Mouse (Mus musculus) heart, adult 8-10 months (tissue): ENCODE results near the gene 4921509C19Rik. TPM values are rescaled to one million over a fixed set of nuclear protein-coding genes. Genes with fewer than 3 reads are reported as not detected.
"Not testable (repeated sequence)": the region's sequence is repeated elsewhere in the genome, so short reads cannot be mapped to it uniquely, and the experiment has no call there.

Source experiments
- DNase-seq: peaks from one replicate; pipeline ENCODE4 v3.0.0; 2022; ENCODE audit warnings: low spot score
- total RNA-seq, 4 experiments: library from RNA; stranded (reverse); gene quantifications; 2 replicates each; pipeline ENCODE4 v1.2.4; 2022

The 4921509C19Rik gene
- not detected for total RNA-seq

DNA sequence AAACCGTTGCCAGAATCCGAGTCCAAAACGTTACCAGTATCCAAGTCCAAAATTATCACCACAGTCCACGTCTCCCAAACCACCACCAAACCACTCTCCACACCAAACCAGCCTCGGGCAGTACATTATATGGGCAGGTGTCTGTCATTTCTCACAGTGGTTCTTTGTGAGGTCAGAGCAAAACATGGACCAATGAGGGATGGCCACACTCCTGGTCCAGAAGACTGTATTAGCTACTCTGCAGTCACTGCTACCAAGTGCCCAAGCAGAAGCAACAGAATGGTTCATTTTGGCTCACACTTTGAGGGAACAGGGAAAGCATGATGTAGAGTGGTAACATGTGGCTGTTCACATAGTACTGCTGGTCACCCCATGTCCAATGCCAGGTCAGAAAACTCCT lies at the start of gene 4921509C19Rik:
4921509C19Rik (minus strand) TSS at position 101 of the 400 bp plus-strand sequence.
- DNase-seq, result not testable (repeated sequence)

DNA sequence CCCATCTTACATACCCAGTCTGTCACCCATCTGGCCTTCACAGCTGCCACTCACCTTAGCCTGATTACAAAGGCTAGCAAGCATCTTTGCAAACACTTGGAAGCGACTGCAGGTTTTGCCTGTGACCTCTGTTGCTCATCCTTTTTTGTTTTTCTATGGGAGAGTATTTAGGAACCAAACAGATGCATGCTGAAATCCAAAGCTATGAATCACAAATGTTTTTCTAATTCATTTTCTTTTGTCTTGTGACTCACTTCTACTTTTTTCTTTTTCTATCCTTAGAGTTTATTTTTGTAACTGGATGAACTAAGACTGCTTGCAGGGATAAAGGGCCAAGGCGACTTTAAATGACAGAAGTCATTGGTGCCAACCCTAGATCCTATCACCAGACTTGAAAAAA lies 49.6 kb upstream of the 4921509C19Rik start:
- DNase-seq, result no peak

DNA sequence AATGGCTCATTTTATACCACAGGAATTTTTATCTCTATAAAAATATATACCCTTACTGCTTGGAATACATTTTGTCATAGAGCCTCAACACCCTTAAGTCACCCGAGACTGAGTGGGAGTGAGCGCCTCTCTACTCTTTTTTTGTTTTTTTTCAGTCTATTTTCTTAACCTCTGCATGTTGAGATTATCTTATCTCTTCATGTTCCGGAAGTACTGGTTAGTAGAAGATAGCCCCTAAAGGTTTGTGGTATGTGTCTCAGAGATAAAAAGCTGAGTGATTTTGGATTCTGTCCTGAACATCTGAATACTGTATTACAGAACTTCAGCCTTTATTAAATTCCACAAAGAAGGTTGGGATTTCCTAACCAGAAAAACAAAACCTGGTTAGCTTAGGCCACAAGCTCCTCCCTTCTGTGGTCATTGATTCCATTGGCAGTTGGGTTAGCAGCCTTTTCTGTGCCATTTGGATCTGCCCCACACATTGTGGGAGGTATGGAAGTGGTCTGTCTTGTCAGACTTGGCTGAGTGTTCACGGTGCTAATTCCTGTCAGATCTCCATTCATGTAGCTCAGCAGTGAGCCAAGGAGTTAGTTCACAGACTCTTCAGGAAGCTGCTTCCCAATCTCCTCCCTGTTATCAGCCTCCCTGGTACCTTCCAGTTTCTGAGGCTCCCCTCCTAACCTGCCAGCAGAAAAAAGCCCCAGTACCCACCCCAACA lies 48.5 kb upstream of the 4921509C19Rik start:
- no peak for DNase-seq

GRCm38 (mm10) chr2:151519000-151519399 lies 43.0 kb upstream of the 4921509C19Rik start:
- DNase-seq, result no peak

DNA sequence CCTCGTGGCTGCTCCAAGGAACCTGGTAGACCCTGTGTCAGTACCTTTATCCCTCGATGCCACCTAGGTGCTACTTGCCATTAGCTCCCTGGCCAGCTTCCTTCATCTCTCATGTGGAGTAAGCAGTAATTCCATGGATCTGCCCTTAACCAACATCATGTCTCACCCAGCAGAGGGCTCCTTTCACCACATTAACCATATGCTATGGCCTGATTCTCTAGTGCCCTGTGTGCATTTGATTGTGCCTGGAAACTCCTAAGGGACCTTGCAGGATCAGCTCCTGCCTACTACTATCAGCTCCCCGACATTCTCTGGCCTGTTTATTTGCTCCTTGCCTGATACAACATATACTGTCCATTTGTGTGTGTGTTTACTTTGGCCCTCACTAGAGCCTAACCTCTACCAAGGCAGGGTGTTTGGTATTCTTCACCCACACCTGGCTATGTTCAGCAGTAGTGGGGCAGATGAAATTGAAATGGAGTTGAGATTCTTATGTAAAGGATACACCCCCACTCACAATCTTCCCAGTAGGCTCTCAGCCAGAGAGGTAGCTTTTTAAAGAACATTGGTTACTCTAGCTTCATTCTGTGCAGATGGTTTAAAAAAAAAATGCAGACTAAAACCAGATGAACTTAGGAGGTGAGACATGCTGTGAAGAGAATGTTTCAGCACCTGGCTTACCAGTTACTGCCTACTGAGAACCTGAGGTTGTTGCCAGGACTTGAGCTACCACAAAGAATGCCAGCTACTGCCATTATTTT lies 37.8 kb upstream of the 4921509C19Rik start:
- no peak for DNase-seq

- peak; percentile 28 for DNase-seq
These were observed 36.2 kb upstream of the 4921509C19Rik start for GRCm38 (mm10) chr2:151512199-151512598.

- no peak for DNase-seq
These were observed 28.3 kb upstream of the 4921509C19Rik start for GRCm38 (mm10) chr2:151504226-151504625.

DNA sequence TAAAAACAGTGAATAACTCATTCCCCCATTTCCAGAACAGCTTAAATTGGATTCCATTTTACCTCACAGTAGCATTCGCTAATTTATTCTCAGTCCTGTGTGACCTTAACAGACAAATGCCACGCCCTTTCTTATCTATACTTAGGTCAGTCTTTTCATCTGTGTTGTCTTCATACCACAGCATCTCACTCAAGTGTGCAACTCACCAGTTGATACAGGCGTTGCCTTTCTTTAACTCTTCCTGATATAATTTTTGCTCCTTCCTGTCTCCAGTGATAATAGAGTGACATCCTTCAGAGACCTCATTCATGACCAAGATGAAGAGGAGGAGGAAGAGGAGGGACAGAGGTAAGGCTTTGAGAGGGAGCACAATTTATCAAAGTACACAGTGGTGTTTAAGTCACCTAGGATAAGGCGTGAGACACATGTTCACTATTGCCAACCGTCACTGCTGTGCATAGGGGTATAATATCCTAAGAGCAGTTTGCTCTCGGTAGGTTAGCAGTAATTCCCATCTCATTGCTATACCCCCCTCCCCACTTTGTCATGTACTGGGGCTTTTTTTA lies 24.6 kb upstream of the 4921509C19Rik start:
- DNase-seq, result no peak

DNA sequence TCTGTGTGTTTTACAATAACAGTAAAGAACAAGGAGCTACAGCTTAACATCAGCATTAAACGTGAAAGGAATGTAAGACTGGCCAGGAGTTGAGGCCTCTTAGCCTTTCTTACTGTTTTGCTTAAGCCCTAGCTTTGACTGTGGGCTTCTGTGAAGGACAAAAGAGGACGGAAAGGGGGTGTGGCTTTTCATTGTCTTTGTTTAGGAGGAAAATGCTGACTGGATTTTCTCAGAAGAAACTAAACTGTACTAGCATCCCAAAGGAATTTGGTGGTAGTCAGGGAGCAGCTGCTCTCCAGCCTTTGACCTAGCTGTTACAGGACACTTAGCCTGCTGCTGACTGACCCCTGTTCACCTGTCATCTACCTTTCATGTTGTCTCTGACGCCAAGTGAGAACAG lies 22.4 kb upstream of the 4921509C19Rik start:
- DNase-seq, result no peak

DNA sequence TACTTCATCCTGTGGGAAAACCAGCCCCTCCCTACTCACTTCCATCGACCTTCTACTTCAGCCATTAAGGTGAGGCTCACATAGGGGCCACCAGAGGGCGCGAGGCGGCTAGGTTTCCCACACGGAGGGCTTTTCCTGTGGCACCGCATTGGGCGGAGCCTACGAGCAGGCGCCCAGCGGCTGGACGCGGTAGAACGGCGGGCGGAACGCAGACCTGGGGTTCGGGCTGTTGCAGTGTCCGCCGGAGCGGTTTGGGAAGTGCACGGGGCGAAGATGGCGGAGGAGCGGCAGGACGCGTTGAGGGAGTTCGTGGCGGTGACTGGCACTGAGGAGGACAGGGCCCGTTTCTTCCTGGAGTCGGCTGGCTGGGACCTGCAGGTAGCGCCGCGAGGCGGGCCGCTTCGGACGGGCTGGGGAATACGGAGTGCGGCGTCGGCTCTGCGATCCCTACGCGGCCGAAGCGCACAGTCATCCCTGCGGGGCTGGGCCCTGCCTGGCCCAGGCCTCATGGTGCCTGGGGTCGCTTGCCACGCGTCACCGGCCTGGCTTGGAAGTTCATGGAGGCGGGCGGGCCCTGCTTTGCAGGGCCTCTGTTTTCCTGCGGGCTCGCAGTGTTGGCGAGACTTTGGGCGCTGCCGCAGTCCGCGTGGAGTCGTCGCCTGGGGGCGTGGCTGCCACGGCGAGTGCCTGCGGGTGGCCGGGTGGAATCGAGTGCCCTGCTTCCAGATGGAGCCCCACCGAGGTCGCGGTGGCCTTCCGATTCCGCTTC lies 18.3 kb upstream of the 4921509C19Rik start, which contains the start of gene Nsfl1c:
Nsfl1c (plus strand) TSS at position 148 of the 769 bp plus-strand sequence.
- DNase-seq, result peak; percentile 93

DNA sequence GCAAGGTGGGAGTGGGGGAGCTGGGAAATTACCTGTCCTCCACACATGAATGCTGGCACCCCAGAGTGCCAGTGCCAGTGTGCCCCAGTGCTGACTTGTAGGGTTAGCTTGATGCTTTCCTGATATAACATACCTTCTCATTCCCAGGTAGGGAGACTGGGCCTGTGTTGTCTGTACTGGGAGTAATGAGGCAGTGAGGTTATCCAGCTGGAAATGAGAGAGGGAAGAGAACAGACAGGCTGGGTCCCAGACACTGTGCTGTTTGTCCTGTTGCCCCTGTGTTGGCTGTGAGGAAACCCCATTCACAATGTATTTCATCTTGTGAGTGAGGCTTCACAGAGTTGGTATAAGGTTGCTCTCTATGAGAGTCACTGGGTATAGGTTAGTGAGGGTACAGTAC lies 10.5 kb upstream of the 4921509C19Rik start:
- no peak for DNase-seq

- not testable (repeated sequence) for DNase-seq
These were observed 41.0 kb downstream of the 4921509C19Rik start for GRCm38 (mm10) chr2:151434971-151435370.

- not testable (repeated sequence) for DNase-seq
These were observed 41.8 kb downstream of the 4921509C19Rik start for GRCm38 (mm10) chr2:151434203-151434602.

Other genes starting within 250 kb of the 4921509C19Rik start
- gene Nsfl1c, start 18.0 kb upstream of the 4921509C19Rik start, total RNA-seq, result 10 to 100 TPM; 77.5 to 88.9 (median 82.6) TPM
- 100 to 1,000 TPM; 185 to 207 (median 192) TPM for gene Fkbp1a, start 66.3 kb upstream of the 4921509C19Rik start, total RNA-seq
- gene Sdcbp2, start 96.5 kb upstream of the 4921509C19Rik start, total RNA-seq, result 1 to 10 TPM; 1.7 to 2.7 (median 2.5) TPM
- 1 to 10 TPM; 4.1 to 6.1 (median 4.5) TPM for gene Snph, start 156.4 kb upstream of the 4921509C19Rik start, total RNA-seq
- gene Rad21l, start 192.4 kb upstream of the 4921509C19Rik start, total RNA-seq, result not detected
- 1 to 10 TPM; 5.7 to 8.2 (median 5.9) TPM for gene Tmem74b, start 225.9 kb upstream of the 4921509C19Rik start, total RNA-seq